Mouse (Mus musculus): ENCODE measurements around the gene Pomgnt1. TPM values are rescaled to one million over a fixed set of nuclear protein-coding genes. Genes with fewer than 3 reads are reported as not detected.

Pomgnt1 gene
- polyA plus RNA-seq, 1 experiment from 2014 or later = 57.9 TPM

Other genes with a start within 250 kb of the Pomgnt1 start
- gene Kncn, start 239.4 kb upstream of the Pomgnt1 start, polyA plus RNA-seq (2014; fragmentation: Nextera tagmentation; extraction: Ambion mirVana) = not detected in 2 replicates
- gene 6430628N08Rik, start 233.2 kb upstream of the Pomgnt1 start, polyA plus RNA-seq (2014; fragmentation: Nextera tagmentation; extraction: Ambion mirVana) = not detected in 2 replicates
- gene Dmbx1, start 183.9 kb upstream of the Pomgnt1 start, polyA plus RNA-seq (2014; fragmentation: Nextera tagmentation; extraction: Ambion mirVana) = not detected in 2 replicates
- 0.94 and 1.1 TPM in 2 replicates for gene Faah, start 105.9 kb upstream of the Pomgnt1 start, polyA plus RNA-seq (2014; fragmentation: Nextera tagmentation; extraction: Ambion mirVana)
- 25.9 and 27.8 TPM in 2 replicates for gene Nsun4, start 70.0 kb upstream of the Pomgnt1 start, polyA plus RNA-seq (2014; fragmentation: Nextera tagmentation; extraction: Ambion mirVana)
- 941 and 954 TPM in 2 replicates for gene Uqcrh, start 48.8 kb upstream of the Pomgnt1 start, polyA plus RNA-seq (2014; fragmentation: Nextera tagmentation; extraction: Ambion mirVana)
- 61.0 and 61.3 TPM in 2 replicates for gene Lrrc41, start 48.6 kb upstream of the Pomgnt1 start, polyA plus RNA-seq (2014; fragmentation: Nextera tagmentation; extraction: Ambion mirVana)
- 24.3 and 29.1 TPM in 2 replicates for gene Rad54l, start 150 bp upstream of the Pomgnt1 start, polyA plus RNA-seq (2014; fragmentation: Nextera tagmentation; extraction: Ambion mirVana)
- gene Lurap1, start 27.5 kb downstream of the Pomgnt1 start, polyA plus RNA-seq (2014; fragmentation: Nextera tagmentation; extraction: Ambion mirVana) = 1.6 and 2.3 TPM in 2 replicates
- gene Tspan1, start 43.8 kb downstream of the Pomgnt1 start, polyA plus RNA-seq (2014; fragmentation: Nextera tagmentation; extraction: Ambion mirVana) = not detected in 2 replicates
- not detected in 2 replicates for gene 1700042G07Rik, start 49.5 kb downstream of the Pomgnt1 start, polyA plus RNA-seq (2014; fragmentation: Nextera tagmentation; extraction: Ambion mirVana)
- gene Gm49337, start 49.5 kb downstream of the Pomgnt1 start, polyA plus RNA-seq (2014; fragmentation: Nextera tagmentation; extraction: Ambion mirVana) = not detected in 2 replicates
- gene Pik3r3, start 97.8 kb downstream of the Pomgnt1 start, polyA plus RNA-seq (2014; fragmentation: Nextera tagmentation; extraction: Ambion mirVana) = 21.5 and 22.4 TPM in 2 replicates

Measured in heart, embryonic 11.5 days (tissue).